Mouse (Mus musculus): ENCODE data around the gene S100a7a. TPM values are rescaled to one million over a fixed set of nuclear protein-coding genes. Genes with fewer than 3 reads are reported as not detected.

S100a7a gene
- polyA plus RNA-seq (2015; fragmentation: Nextera tagmentation; extraction: Ambion mirVana) = 0.06 TPM in 1 of 2 replicates, not detected in the other

- no peak within 1 kb of the TSS for H3K4me2 ChIP-seq (ENCODE audit: low read depth, low read length)
- no peaks in the 10 kb centered on the region for H3K27me3 ChIP-seq (ENCODE audit: control insufficient read depth, insufficient read depth, low read depth, low read length)
- H3K9me3 ChIP-seq (replicated peaks; ENCODE audit: control insufficient read depth, low read length) = no peaks in the 10 kb centered on the region
- H3K4me3 ChIP-seq (ENCODE audit: low read depth, low read length) = no peak within 1 kb of the TSS
- H3K27ac ChIP-seq (ENCODE audit: low read length) = no peak within 1 kb of the TSS
- H3K36me3 ChIP-seq (ENCODE audit: control insufficient read depth, insufficient read depth) = no peaks in the 10 kb centered on the region
- no peak for ATAC-seq (ENCODE audit: low read depth)
- H3K4me1 ChIP-seq (ENCODE audit: control insufficient read depth, low read depth, low read length) = no peaks in the 10 kb centered on the region
- H3K9ac ChIP-seq (ENCODE audit: low read depth, low read length) = no peak within 1 kb of the TSS
Measured at GRCm38 (mm10) chr3:90653717-90654116, at the start of gene S100a7a. S100a7a (plus strand) TSS chr3:90654017.

GRCm38 (mm10) chr3:90604416-90604815 lies 49.4 kb upstream of the S100a7a start:
- ATAC-seq (ENCODE audit: low read depth) = no peak
- H3K4me1 ChIP-seq (ENCODE audit: control insufficient read depth, low read depth, low read length) = no peaks in the 10 kb centered on the region
- H3K27me3 ChIP-seq (ENCODE audit: control insufficient read depth, insufficient read depth, low read depth, low read length) = no peaks in the 10 kb centered on the region
- H3K4me2 ChIP-seq (ENCODE audit: low read depth, low read length) = no peak overlapping the region
- H3K9me3 ChIP-seq (replicated peaks; ENCODE audit: control insufficient read depth, low read length) = no peaks in the 10 kb centered on the region
- no peaks in the 10 kb centered on the region for H3K36me3 ChIP-seq (ENCODE audit: control insufficient read depth, insufficient read depth)
- 28% methylated on average over 4 of the region's 4 CpGs for WGBS (ENCODE audit: insufficient replicate concordance)
- H3K9ac ChIP-seq (ENCODE audit: low read depth, low read length) = no peak overlapping the region
- no peak overlapping the region for H3K27ac ChIP-seq (ENCODE audit: low read length)
- no peak overlapping the region for H3K4me3 ChIP-seq (ENCODE audit: low read depth, low read length)

- Histone ChIP-seq H3K9ac (ENCODE audit: low read depth, low read length) (no peak overlapping the region), H3K9me3 (replicated peaks; ENCODE audit: control insufficient read depth, low read length) (no peaks in the 10 kb centered on the region), H3K27ac (ENCODE audit: low read length) (no peak overlapping the region), H3K4me3 (ENCODE audit: low read depth, low read length) (no peak overlapping the region), H3K4me1 (ENCODE audit: control insufficient read depth, low read depth, low read length) (no peaks in the 10 kb centered on the region), H3K36me3 (ENCODE audit: control insufficient read depth, insufficient read depth) (no peaks in the 10 kb centered on the region), H3K27me3 (ENCODE audit: control insufficient read depth, insufficient read depth, low read depth, low read length) (no peaks in the 10 kb centered on the region), H3K4me2 (ENCODE audit: low read depth, low read length) (no peak overlapping the region)
- WGBS (ENCODE audit: insufficient replicate concordance) = 24% methylated on average over 3 of the region's 3 CpGs
- ATAC-seq (ENCODE audit: low read depth) = no peak
Measured at GRCm38 (mm10) chr3:90605049-90605448, 48.8 kb upstream of the S100a7a start.

GRCm38 (mm10) chr3:90605736-90606135 lies 48.1 kb upstream of the S100a7a start:
- 66% methylated on average over 2 of the region's 2 CpGs for WGBS (ENCODE audit: insufficient replicate concordance)
- Histone ChIP-seq H3K27me3 (ENCODE audit: control insufficient read depth, insufficient read depth, low read depth, low read length) (no peaks in the 10 kb centered on the region), H3K4me1 (ENCODE audit: control insufficient read depth, low read depth, low read length) (no peaks in the 10 kb centered on the region), H3K9ac (ENCODE audit: low read depth, low read length) (no peak overlapping the region), H3K4me2 (ENCODE audit: low read depth, low read length) (no peak overlapping the region), H3K27ac (ENCODE audit: low read length) (no peak overlapping the region), H3K9me3 (replicated peaks; ENCODE audit: control insufficient read depth, low read length) (no peaks in the 10 kb centered on the region), H3K36me3 (ENCODE audit: control insufficient read depth, insufficient read depth) (no peaks in the 10 kb centered on the region), H3K4me3 (ENCODE audit: low read depth, low read length) (no peak overlapping the region)
- ATAC-seq (ENCODE audit: low read depth) = no peak

- no peak overlapping the region for H3K9ac ChIP-seq (ENCODE audit: low read depth, low read length)
- WGBS (ENCODE audit: insufficient replicate concordance) = 68% methylated on average over 6 of the region's 6 CpGs
- no peak overlapping the region for H3K27ac ChIP-seq (ENCODE audit: low read length)
- H3K27me3 ChIP-seq (ENCODE audit: control insufficient read depth, insufficient read depth, low read depth, low read length) = no peaks in the 10 kb centered on the region
- H3K4me1 ChIP-seq (ENCODE audit: control insufficient read depth, low read depth, low read length) = no peaks in the 10 kb centered on the region
- no peak overlapping the region for H3K4me2 ChIP-seq (ENCODE audit: low read depth, low read length)
- H3K4me3 ChIP-seq (ENCODE audit: low read depth, low read length) = no peak overlapping the region
- ATAC-seq (ENCODE audit: low read depth) = no peak
- no peaks in the 10 kb centered on the region for H3K9me3 ChIP-seq (replicated peaks; ENCODE audit: control insufficient read depth, low read length)
- H3K36me3 ChIP-seq (ENCODE audit: control insufficient read depth, insufficient read depth) = no peaks in the 10 kb centered on the region
Measured at GRCm38 (mm10) chr3:90606185-90606584, 47.6 kb upstream of the S100a7a start.

GRCm38 (mm10) chr3:90607361-90607760 lies 46.5 kb upstream of the S100a7a start:
- ATAC-seq (ENCODE audit: low read depth) = no peak
- 60% methylated on average over 3 of the region's 3 CpGs for WGBS (ENCODE audit: insufficient replicate concordance)

GRCm38 (mm10) chr3:90608223-90608622 lies 45.6 kb upstream of the S100a7a start, which contains the start of gene S100a5:
S100a5 (plus strand) TSS chr3:90608523.
- H3K36me3 ChIP-seq (ENCODE audit: control insufficient read depth, insufficient read depth) = no peaks in the 10 kb centered on the region
- no peak within 1 kb of the TSS for H3K4me2 ChIP-seq (ENCODE audit: low read depth, low read length)
- H3K9ac ChIP-seq (ENCODE audit: low read depth, low read length) = no peak within 1 kb of the TSS
- WGBS (ENCODE audit: insufficient replicate concordance) = 29% methylated on average over 3 of the region's 3 CpGs
- H3K9me3 ChIP-seq (replicated peaks; ENCODE audit: control insufficient read depth, low read length) = no peaks in the 10 kb centered on the region
- H3K4me3 ChIP-seq (ENCODE audit: low read depth, low read length) = no peak within 1 kb of the TSS
- ATAC-seq (ENCODE audit: low read depth) = no peak
- peaks cover 4% of the 10 kb centered on the region for H3K4me1 ChIP-seq (ENCODE audit: control insufficient read depth, low read depth, low read length)
- peaks cover 2% of the 10 kb centered on the region; the same call in 1 of the 2 replicates for H3K27me3 ChIP-seq (ENCODE audit: control insufficient read depth, insufficient read depth, low read depth, low read length)
- H3K27ac ChIP-seq (ENCODE audit: low read length) = no peak within 1 kb of the TSS

More at GRCm38 (mm10) chr3:90607361-90607760, 46.5 kb upstream of the S100a7a start:
- no peak overlapping the region for H3K27ac ChIP-seq (ENCODE audit: low read length)
- H3K4me3 ChIP-seq (ENCODE audit: low read depth, low read length) = no peak overlapping the region
- no peaks in the 10 kb centered on the region for H3K27me3 ChIP-seq (ENCODE audit: control insufficient read depth, insufficient read depth, low read depth, low read length)
- H3K4me2 ChIP-seq (ENCODE audit: low read depth, low read length) = no peak overlapping the region
- no peaks in the 10 kb centered on the region for H3K4me1 ChIP-seq (ENCODE audit: control insufficient read depth, low read depth, low read length)
- H3K9me3 ChIP-seq (replicated peaks; ENCODE audit: control insufficient read depth, low read length) = no peaks in the 10 kb centered on the region
- H3K9ac ChIP-seq (ENCODE audit: low read depth, low read length) = no peak overlapping the region
- no peaks in the 10 kb centered on the region for H3K36me3 ChIP-seq (ENCODE audit: control insufficient read depth, insufficient read depth)

GRCm38 (mm10) chr3:90609102-90609501 lies 44.7 kb upstream of the S100a7a start:
- Histone ChIP-seq H3K4me1 (ENCODE audit: control insufficient read depth, low read depth, low read length) (peaks cover 4% of the 10 kb centered on the region), H3K36me3 (ENCODE audit: control insufficient read depth, insufficient read depth) (no peaks in the 10 kb centered on the region), H3K27ac (ENCODE audit: low read length) (no peak overlapping the region), H3K27me3 (ENCODE audit: control insufficient read depth, insufficient read depth, low read depth, low read length) (peaks cover 4% of the 10 kb centered on the region; the same call in 1 of the 2 replicates), H3K9ac (ENCODE audit: low read depth, low read length) (no peak overlapping the region), H3K4me3 (ENCODE audit: low read depth, low read length) (no peak overlapping the region), H3K4me2 (ENCODE audit: low read depth, low read length) (no peak overlapping the region), H3K9me3 (replicated peaks; ENCODE audit: control insufficient read depth, low read length) (no peaks in the 10 kb centered on the region)
- ATAC-seq (ENCODE audit: low read depth) = no peak

GRCm38 (mm10) chr3:90611494-90611893 lies 42.3 kb upstream of the S100a7a start:
- Histone ChIP-seq H3K4me1 (ENCODE audit: control insufficient read depth, low read depth, low read length) (peaks cover 4% of the 10 kb centered on the region), H3K27me3 (ENCODE audit: control insufficient read depth, insufficient read depth, low read depth, low read length) (peaks cover 4% of the 10 kb centered on the region; the same call in 1 of the 2 replicates), H3K9me3 (replicated peaks; ENCODE audit: control insufficient read depth, low read length) (no peaks in the 10 kb centered on the region), H3K9ac (ENCODE audit: low read depth, low read length) (no peak overlapping the region), H3K36me3 (ENCODE audit: control insufficient read depth, insufficient read depth) (no peaks in the 10 kb centered on the region), H3K4me3 (ENCODE audit: low read depth, low read length) (no peak overlapping the region), H3K4me2 (ENCODE audit: low read depth, low read length) (no peak overlapping the region), H3K27ac (ENCODE audit: low read length) (no peak overlapping the region)
- no peak for ATAC-seq (ENCODE audit: low read depth)
- WGBS (ENCODE audit: insufficient replicate concordance) = 71% methylated on average over 3 of the region's 3 CpGs

Measured in liver, embryonic 16.5 days (tissue).